Mouse (Mus musculus): ENCODE measurements at regions not wholly inside any gene's neighbourhood (a gene's known extent, or its start where the extent isn't known, plus 50 kb on each side); places are given as distances from the start of the nearest gene placed in this dataset.

DNA sequence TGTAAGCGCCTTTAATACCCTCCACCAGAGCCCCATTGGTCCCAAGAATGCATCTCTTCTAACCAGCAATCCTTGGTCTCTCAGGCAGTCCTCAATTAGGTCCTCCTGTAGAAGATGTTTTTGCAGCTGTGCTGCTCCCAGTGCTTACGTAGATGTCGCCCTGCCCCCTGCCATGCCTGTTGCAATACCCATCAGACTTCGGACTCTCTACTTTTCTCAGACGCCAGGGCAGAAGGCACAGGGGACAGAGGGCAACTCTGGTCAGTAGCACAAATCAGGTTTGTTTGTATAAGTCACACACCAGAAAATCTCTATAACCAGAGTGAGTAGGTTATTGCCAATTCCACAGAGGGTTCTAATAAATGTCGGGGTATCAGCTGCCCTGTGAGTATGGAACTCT lies 123.0 kb upstream of the Mocs1 start:
- Histone ChIP-seq H3K4me1 (ENCODE audit: control insufficient read depth, insufficient read depth, low read length) (0 out of 2 replicates have a peak, but pooled peaks cover 2% of the 10 kb centered on the region), H3K27ac (replicated peaks; ENCODE audit: low read depth, low read length) (no peak overlapping the region), H3K27me3 (ENCODE audit: control insufficient read depth, insufficient read depth, low read length) (no peaks in the 10 kb centered on the region), H3K4me3 (ENCODE audit: low read depth, low read length) (no peak overlapping the region), H3K9ac (ENCODE audit: low read length) (no peak overlapping the region), H3K9me3 (ENCODE audit: control insufficient read depth, low read length) (no peaks in the 10 kb centered on the region), H3K4me2 (ENCODE audit: low read depth, severe bottlenecking) (no peak overlapping the region), H3K36me3 (ENCODE audit: control insufficient read depth, insufficient read depth, low read length) (no peaks in the 10 kb centered on the region)
- WGBS: 84% methylated on average over 6 of the region's 6 CpGs
- DNase-seq (ENCODE audit: low spot score) (no peak), ATAC-seq (ENCODE audit: insufficient number of reproducible peaks, low FRiP score, low TSS enrichment, low read depth) (no peak)

DNA sequence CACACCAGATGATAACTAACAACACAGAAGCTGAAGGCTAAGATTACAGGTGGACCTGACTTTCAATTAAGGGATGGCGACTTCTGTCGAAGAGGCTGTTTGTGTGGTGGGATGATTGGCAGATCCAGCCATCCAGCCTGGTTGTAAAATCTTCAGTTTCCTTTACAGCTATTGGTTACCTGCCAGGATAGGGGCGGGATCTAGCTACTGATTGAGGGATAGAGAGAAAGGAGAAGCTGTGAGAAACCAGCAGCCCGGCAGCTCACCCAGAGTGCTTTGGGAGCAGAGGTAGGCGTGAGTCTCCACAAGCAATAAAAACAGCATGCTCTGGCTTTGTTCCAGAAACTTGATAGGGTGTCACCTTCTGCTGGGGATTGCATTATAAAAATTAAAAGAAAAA lies 119.1 kb upstream of the Mocs1 start:
- no peak overlapping the region for H3K27ac ChIP-seq (replicated peaks; ENCODE audit: low read depth, low read length)
- H3K9me3 ChIP-seq (ENCODE audit: control insufficient read depth, low read length): no peaks in the 10 kb centered on the region
- no peak overlapping the region for H3K4me2 ChIP-seq (ENCODE audit: low read depth, severe bottlenecking)
- no peaks in the 10 kb centered on the region for H3K36me3 ChIP-seq (ENCODE audit: control insufficient read depth, insufficient read depth, low read length)
- peak; percentile 84 for DNase-seq (ENCODE audit: low spot score)
- H3K27me3 ChIP-seq (ENCODE audit: control insufficient read depth, insufficient read depth, low read length): no peaks in the 10 kb centered on the region
- 9% methylated on average over 5 of the region's 5 CpGs for WGBS
- H3K4me3 ChIP-seq (ENCODE audit: low read depth, low read length): no peak overlapping the region
- 0 out of 2 replicates have a peak, but pooled peaks cover 2% of the 10 kb centered on the region for H3K4me1 ChIP-seq (ENCODE audit: control insufficient read depth, insufficient read depth, low read length)
- H3K9ac ChIP-seq (ENCODE audit: low read length): no peak overlapping the region
- peak; percentile 89; the same call in 1 of the 2 replicates for ATAC-seq (ENCODE audit: insufficient number of reproducible peaks, low FRiP score, low TSS enrichment, low read depth)

DNA sequence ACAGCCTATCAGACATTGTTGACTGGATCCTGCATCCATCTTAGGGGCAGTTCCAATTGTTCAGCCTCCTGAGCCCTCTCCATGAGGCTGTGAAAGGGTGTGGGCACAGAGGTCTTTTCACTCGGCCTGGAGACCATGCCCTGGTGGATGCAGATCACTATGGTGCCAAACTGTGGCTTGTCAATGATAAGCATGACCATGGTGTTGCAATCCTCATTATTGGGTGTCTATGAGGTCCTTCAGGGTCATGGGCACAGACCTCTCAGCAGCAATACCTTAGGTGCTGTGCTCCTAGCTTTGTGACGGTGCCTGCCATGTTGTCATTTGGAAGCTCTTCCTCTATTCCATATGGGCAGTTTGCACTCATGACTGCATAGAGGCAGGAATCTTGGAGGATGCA lies 114.0 kb upstream of the Mocs1 start:
- no peaks in the 10 kb centered on the region for H3K36me3 ChIP-seq (ENCODE audit: control insufficient read depth, insufficient read depth, low read length)

DNA sequence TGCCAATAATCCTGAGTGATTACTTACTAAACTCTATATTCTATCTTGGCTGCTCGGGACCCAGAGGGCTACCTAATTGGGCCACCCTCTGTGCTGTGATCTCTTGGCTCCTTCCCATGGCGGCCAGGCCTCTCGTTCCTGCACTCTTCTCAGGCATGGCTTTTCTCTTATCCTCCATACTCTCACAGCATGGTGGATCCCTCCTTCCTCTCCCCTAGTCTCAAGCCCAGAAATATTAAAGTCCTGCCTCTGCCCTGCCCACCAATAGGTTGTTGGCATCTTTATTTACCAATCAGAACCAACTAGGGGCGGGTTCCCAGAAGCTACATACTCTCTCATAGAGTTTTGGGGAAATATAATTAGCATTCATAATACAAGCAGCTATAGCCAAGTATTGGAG lies 100.6 kb upstream of the Mocs1 start:
- Histone ChIP-seq H3K27me3 (ENCODE audit: control insufficient read depth, insufficient read depth, low read length) (no peaks in the 10 kb centered on the region), H3K4me3 (ENCODE audit: low read depth, low read length) (no peak overlapping the region), H3K4me2 (ENCODE audit: low read depth, severe bottlenecking) (no peak overlapping the region), H3K4me1 (ENCODE audit: control insufficient read depth, insufficient read depth, low read length) (no peaks in the 10 kb centered on the region), H3K27ac (replicated peaks; ENCODE audit: low read depth, low read length) (no peak overlapping the region), H3K9me3 (ENCODE audit: control insufficient read depth, low read length) (no peaks in the 10 kb centered on the region), H3K9ac (ENCODE audit: low read length) (no peak overlapping the region), H3K36me3 (ENCODE audit: control insufficient read depth, insufficient read depth, low read length) (no peaks in the 10 kb centered on the region)
- WGBS: 58% methylated on average over 4 of the region's 4 CpGs
- ATAC-seq (ENCODE audit: insufficient number of reproducible peaks, low FRiP score, low TSS enrichment, low read depth) (no peak), DNase-seq (ENCODE audit: low spot score) (no peak)

More for the DNA sequence above, 114.0 kb upstream of the Mocs1 start:
- Histone ChIP-seq H3K4me2 (ENCODE audit: low read depth, severe bottlenecking) (no peak overlapping the region), H3K9me3 (ENCODE audit: control insufficient read depth, low read length) (no peaks in the 10 kb centered on the region), H3K27me3 (ENCODE audit: control insufficient read depth, insufficient read depth, low read length) (no peaks in the 10 kb centered on the region), H3K9ac (ENCODE audit: low read length) (no peak overlapping the region), H3K4me1 (ENCODE audit: control insufficient read depth, insufficient read depth, low read length) (0 out of 2 replicates have a peak, but pooled peaks cover 2% of the 10 kb centered on the region), H3K4me3 (ENCODE audit: low read depth, low read length) (no peak overlapping the region), H3K27ac (replicated peaks; ENCODE audit: low read depth, low read length) (no peak overlapping the region)
- no peak for DNase-seq (ENCODE audit: low spot score)
- no peak for ATAC-seq (ENCODE audit: insufficient number of reproducible peaks, low FRiP score, low TSS enrichment, low read depth)
- WGBS: 80% methylated on average over 2 of the region's 2 CpGs

DNA sequence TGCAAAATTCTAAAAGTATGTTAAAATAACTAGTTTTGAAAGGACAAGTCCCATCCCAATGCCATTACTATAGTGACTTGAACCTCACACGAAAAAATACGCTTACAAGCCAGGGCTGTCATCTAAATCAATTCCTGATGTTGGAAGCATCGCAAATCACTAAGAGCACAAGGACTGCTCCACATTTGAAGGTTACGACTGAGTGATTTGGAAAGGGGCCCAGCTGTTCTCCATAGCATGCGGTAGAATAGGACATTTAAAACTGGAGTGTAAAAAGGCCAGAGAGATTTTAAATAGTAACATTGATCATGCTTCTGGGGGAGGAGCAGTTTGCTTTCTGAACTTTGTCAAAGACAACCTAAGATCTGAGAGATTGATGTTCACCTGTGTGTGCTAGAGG lies 92.8 kb upstream of the Mocs1 start:
- ATAC-seq (ENCODE audit: insufficient number of reproducible peaks, low FRiP score, low TSS enrichment, low read depth) (no peak), DNase-seq (ENCODE audit: low spot score) (no peak)
- no peak overlapping the region for H3K27ac ChIP-seq (replicated peaks; ENCODE audit: low read depth, low read length)
- H3K27me3 ChIP-seq (ENCODE audit: control insufficient read depth, insufficient read depth, low read length): no peaks in the 10 kb centered on the region
- WGBS: 33% methylated on average over 5 of the region's 5 CpGs
- H3K4me2 ChIP-seq (ENCODE audit: low read depth, severe bottlenecking): no peak overlapping the region
- H3K4me3 ChIP-seq (ENCODE audit: low read depth, low read length): no peak overlapping the region
- no peaks in the 10 kb centered on the region for H3K9me3 ChIP-seq (ENCODE audit: control insufficient read depth, low read length)
- no peak overlapping the region for H3K9ac ChIP-seq (ENCODE audit: low read length)
- H3K36me3 ChIP-seq (ENCODE audit: control insufficient read depth, insufficient read depth, low read length): no peaks in the 10 kb centered on the region
- H3K4me1 ChIP-seq (ENCODE audit: control insufficient read depth, insufficient read depth, low read length): no peaks in the 10 kb centered on the region

DNA sequence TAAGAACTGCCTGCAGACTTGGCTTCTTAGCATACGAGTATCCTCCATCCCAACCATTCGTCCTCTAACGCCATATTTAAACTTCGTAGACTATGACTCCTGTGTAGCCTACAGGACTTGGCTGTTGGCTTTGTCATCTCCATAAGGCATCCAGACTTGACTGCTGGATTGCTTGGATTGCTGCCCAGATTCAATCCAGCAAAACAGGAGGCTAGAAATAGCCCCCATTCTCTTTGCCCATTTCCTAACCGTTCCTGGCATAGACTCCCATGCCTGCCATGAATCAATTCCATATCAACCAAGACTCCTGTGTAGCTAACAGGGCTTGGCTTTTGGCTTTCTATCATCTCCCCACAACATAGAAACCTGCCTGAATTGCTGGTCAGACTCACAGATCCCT lies 90.3 kb upstream of the Mocs1 start:
- Histone ChIP-seq H3K9me3 (ENCODE audit: control insufficient read depth, low read length) (no peaks in the 10 kb centered on the region), H3K27ac (replicated peaks; ENCODE audit: low read depth, low read length) (no peak overlapping the region), H3K36me3 (ENCODE audit: control insufficient read depth, insufficient read depth, low read length) (no peaks in the 10 kb centered on the region), H3K4me3 (ENCODE audit: low read depth, low read length) (no peak overlapping the region), H3K27me3 (ENCODE audit: control insufficient read depth, insufficient read depth, low read length) (no peaks in the 10 kb centered on the region), H3K4me1 (ENCODE audit: control insufficient read depth, insufficient read depth, low read length) (0 out of 2 replicates have a peak, but pooled peaks cover 3% of the 10 kb centered on the region), H3K9ac (ENCODE audit: low read length) (no peak overlapping the region), H3K4me2 (ENCODE audit: low read depth, severe bottlenecking) (no peak overlapping the region)
- ATAC-seq (ENCODE audit: insufficient number of reproducible peaks, low FRiP score, low TSS enrichment, low read depth): no peak
- DNase-seq (ENCODE audit: low spot score): no peak
- WGBS: 96% methylated on average over 5 of the region's 5 CpGs

DNA sequence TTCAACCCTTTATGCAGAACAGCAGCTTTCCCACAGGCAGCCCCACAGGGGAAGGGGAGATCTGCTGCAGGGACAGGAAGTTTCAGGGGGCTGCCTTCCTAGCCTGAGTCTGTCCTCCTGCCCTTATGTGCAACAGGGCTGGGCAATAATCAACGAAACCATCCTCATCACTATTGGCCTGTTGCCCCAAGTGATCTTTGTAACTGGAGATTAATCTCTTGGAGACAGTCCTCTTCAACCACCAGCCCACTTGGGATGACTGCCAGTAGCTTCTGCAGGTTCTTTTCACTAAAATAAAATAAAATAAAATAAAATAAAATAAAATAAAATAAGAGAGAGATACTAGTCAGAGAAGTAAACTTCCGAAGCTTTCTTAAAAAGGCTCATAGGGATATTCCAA lies 85.5 kb upstream of the Mocs1 start:
- no peaks in the 10 kb centered on the region for H3K36me3 ChIP-seq (ENCODE audit: control insufficient read depth, insufficient read depth, low read length)
- ATAC-seq (ENCODE audit: insufficient number of reproducible peaks, low FRiP score, low TSS enrichment, low read depth) (no peak), DNase-seq (ENCODE audit: low spot score) (no peak)
- H3K9ac ChIP-seq (ENCODE audit: low read length): no peak overlapping the region
- H3K27me3 ChIP-seq (ENCODE audit: control insufficient read depth, insufficient read depth, low read length): no peaks in the 10 kb centered on the region
- no peak overlapping the region for H3K27ac ChIP-seq (replicated peaks; ENCODE audit: low read depth, low read length)
- no peak overlapping the region for H3K4me3 ChIP-seq (ENCODE audit: low read depth, low read length)
- H3K4me2 ChIP-seq (ENCODE audit: low read depth, severe bottlenecking): no peak overlapping the region
- H3K4me1 ChIP-seq (ENCODE audit: control insufficient read depth, insufficient read depth, low read length): 0 out of 2 replicates have a peak, but pooled peaks cover 3% of the 10 kb centered on the region
- 78% methylated on average over 2 of the region's 2 CpGs for WGBS
- H3K9me3 ChIP-seq (ENCODE audit: control insufficient read depth, low read length): no peaks in the 10 kb centered on the region

DNA sequence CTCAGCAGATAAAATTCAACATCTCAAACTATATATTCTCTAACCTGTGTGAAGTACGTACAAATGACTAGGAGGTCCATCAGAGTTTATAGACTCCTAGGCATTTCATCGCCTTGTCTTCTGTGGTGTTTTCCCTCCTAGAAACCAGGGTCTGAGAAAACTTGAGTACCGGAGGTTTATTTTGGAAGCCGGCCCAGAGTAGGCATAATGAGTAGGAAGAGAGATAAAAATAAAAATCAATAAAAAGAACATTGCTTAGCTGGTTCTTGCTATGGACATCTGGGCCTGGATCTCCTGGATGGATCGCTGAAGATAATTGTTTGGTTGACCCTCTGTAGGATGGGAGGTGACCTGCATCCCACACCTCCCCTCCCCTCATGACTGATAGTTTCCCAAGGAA lies 81.5 kb upstream of the Mocs1 start:
- H3K36me3 ChIP-seq (ENCODE audit: control insufficient read depth, insufficient read depth, low read length): no peaks in the 10 kb centered on the region
- H3K9ac ChIP-seq (ENCODE audit: low read length): no peak overlapping the region
- H3K9me3 ChIP-seq (ENCODE audit: control insufficient read depth, low read length): no peaks in the 10 kb centered on the region
- DNase-seq (ENCODE audit: low spot score): no peak
- 94% methylated on average over 5 of the region's 5 CpGs for WGBS
- no peak overlapping the region for H3K4me2 ChIP-seq (ENCODE audit: low read depth, severe bottlenecking)
- H3K4me3 ChIP-seq (ENCODE audit: low read depth, low read length): no peak overlapping the region
- no peak for ATAC-seq (ENCODE audit: insufficient number of reproducible peaks, low FRiP score, low TSS enrichment, low read depth)
- no peaks in the 10 kb centered on the region for H3K27me3 ChIP-seq (ENCODE audit: control insufficient read depth, insufficient read depth, low read length)
- 0 out of 2 replicates have a peak, but pooled peaks cover 3% of the 10 kb centered on the region for H3K4me1 ChIP-seq (ENCODE audit: control insufficient read depth, insufficient read depth, low read length)
- H3K27ac ChIP-seq (replicated peaks; ENCODE audit: low read depth, low read length): no peak overlapping the region

DNA sequence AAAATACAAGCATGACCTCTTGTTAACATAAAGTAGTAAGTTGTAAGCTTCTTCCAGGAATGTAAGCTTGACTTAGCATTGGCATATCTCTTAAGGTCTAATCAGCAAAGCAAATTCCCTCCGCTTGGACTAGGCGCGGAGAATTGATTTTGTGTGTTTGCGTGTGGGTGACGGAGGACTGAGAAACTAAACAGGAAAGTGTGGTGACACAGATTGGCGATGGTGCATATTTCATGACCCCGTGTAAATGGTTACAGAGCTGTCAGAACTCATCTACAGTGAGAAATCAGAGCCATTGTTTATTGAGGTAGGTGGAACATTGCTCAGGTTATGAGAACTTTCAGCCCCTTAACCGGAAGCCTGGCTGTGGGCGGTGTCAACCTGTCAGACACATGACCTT lies 78.8 kb upstream of the Mocs1 start:
- H3K4me3 ChIP-seq (ENCODE audit: low read depth, low read length): no peak overlapping the region
- H3K9ac ChIP-seq (ENCODE audit: low read length): no peak overlapping the region
- H3K27ac ChIP-seq (replicated peaks; ENCODE audit: low read depth, low read length): no peak overlapping the region
- no peaks in the 10 kb centered on the region for H3K4me1 ChIP-seq (ENCODE audit: control insufficient read depth, insufficient read depth, low read length)
- ATAC-seq (ENCODE audit: insufficient number of reproducible peaks, low FRiP score, low TSS enrichment, low read depth): no peak
- H3K9me3 ChIP-seq (ENCODE audit: control insufficient read depth, low read length): no peaks in the 10 kb centered on the region
- DNase-seq (ENCODE audit: low spot score): no peak
- H3K4me2 ChIP-seq (ENCODE audit: low read depth, severe bottlenecking): no peak overlapping the region
- no peaks in the 10 kb centered on the region for H3K27me3 ChIP-seq (ENCODE audit: control insufficient read depth, insufficient read depth, low read length)
- 89% methylated on average over 9 of the region's 9 CpGs for WGBS
- no peaks in the 10 kb centered on the region for H3K36me3 ChIP-seq (ENCODE audit: control insufficient read depth, insufficient read depth, low read length)
